Mouse (Mus musculus): ENCODE results near the gene Hk1.

The Hk1 gene

GRCm38 (mm10) chr10:62275235-62275634, 104.5 kb downstream of the Hk1 start:
- DNase-seq (ENCODE audit: low spot score in 2 of 2): peak; percentile 84 to 92

GRCm38 (mm10) chr10:62269278-62269677, 110.4 kb downstream of the Hk1 start:
- DNase-seq (ENCODE audit: low spot score in 2 of 2): no peak

- DNase-seq (ENCODE audit: low spot score in 2 of 2): no peak
Observed at GRCm38 (mm10) chr10:62264299-62264698, 115.4 kb downstream of the Hk1 start.

- peak; percentile 48 to 79 for DNase-seq (ENCODE audit: low spot score in 2 of 2)
Observed at GRCm38 (mm10) chr10:62261115-62261886, 118.4 kb downstream of the Hk1 start.

- DNase-seq (ENCODE audit: low spot score in 2 of 2): no peak
Observed at GRCm38 (mm10) chr10:62258298-62258697, 121.4 kb downstream of the Hk1 start.

- DNase-seq (ENCODE audit: low spot score in 2 of 2): no peak
Observed at GRCm38 (mm10) chr10:62252496-62253235, 127.0 kb downstream of the Hk1 start.

GRCm38 (mm10) chr10:62252000-62252488, 127.7 kb downstream of the Hk1 start, which contains the start of gene Tacr2:
Gene Tacr2 (plus strand): TSS chr10:62252438.
- DNase-seq (ENCODE audit: low spot score in 2 of 2): no peak

- no peak for DNase-seq (ENCODE audit: low spot score in 2 of 2)
Observed at GRCm38 (mm10) chr10:62247815-62248214, 131.9 kb downstream of the Hk1 start.

GRCm38 (mm10) chr10:62247156-62247555, 132.6 kb downstream of the Hk1 start:
- no peak for DNase-seq (ENCODE audit: low spot score in 2 of 2)

- DNase-seq (ENCODE audit: low spot score in 2 of 2): no peak
Observed at GRCm38 (mm10) chr10:62244067-62244466, 135.6 kb downstream of the Hk1 start.

- peak in 1 of 2 experiments; percentile 60 for DNase-seq (ENCODE audit: low spot score in 2 of 2)
Observed at GRCm38 (mm10) chr10:62242896-62243295, 136.8 kb downstream of the Hk1 start.

- DNase-seq (ENCODE audit: low spot score in 2 of 2): no peak
Observed at GRCm38 (mm10) chr10:62242358-62242757, 137.3 kb downstream of the Hk1 start.

- DNase-seq (ENCODE audit: low spot score in 2 of 2): no peak
Observed at GRCm38 (mm10) chr10:62239270-62239669, 140.4 kb downstream of the Hk1 start.

- DNase-seq (ENCODE audit: low spot score in 2 of 2): no peak
Observed at GRCm38 (mm10) chr10:62238688-62239087, 141.0 kb downstream of the Hk1 start.

- DNase-seq (ENCODE audit: low spot score in 2 of 2): peak in 1 of 2 experiments; percentile 32
Observed at GRCm38 (mm10) chr10:62237205-62237604, 142.5 kb downstream of the Hk1 start.

GRCm38 (mm10) chr10:62236165-62236564, 143.5 kb downstream of the Hk1 start:
- no peak for DNase-seq (ENCODE audit: low spot score in 2 of 2)

GRCm38 (mm10) chr10:62231811-62232210, 147.9 kb downstream of the Hk1 start:
- no peak for DNase-seq (ENCODE audit: low spot score in 2 of 2)

GRCm38 (mm10) chr10:62231395-62231732, 148.3 kb downstream of the Hk1 start:
- DNase-seq (ENCODE audit: low spot score in 2 of 2): no peak

GRCm38 (mm10) chr10:62230708-62231394, 148.9 kb downstream of the Hk1 start, which contains the start of gene Tspan15:
Gene Tspan15 (minus strand): TSS chr10:62231251.
- DNase-seq (ENCODE audit: low spot score in 2 of 2): peak; percentile 72 to 89

- DNase-seq (ENCODE audit: low spot score in 2 of 2): no peak
Observed at GRCm38 (mm10) chr10:62228126-62228525, 151.6 kb downstream of the Hk1 start.

GRCm38 (mm10) chr10:62225839-62226238, 153.9 kb downstream of the Hk1 start:
- DNase-seq (ENCODE audit: low spot score in 2 of 2): no peak

- no peak for DNase-seq (ENCODE audit: low spot score in 2 of 2)
Observed at GRCm38 (mm10) chr10:62224231-62224630, 155.5 kb downstream of the Hk1 start.

All from spleen, postnatal 10 days (tissue).